Mouse (Mus musculus): ENCODE measurements around the gene Brms1.
"Not testable (repeated sequence)": the region's sequence is repeated elsewhere in the genome, so short reads cannot be mapped to it uniquely, and the experiment has no call there.

The Brms1 gene

GRCm38 (mm10) chr19:5062446-5062845 is 21.3 kb downstream of the Brms1 start:
- no peak for DNase-seq (ENCODE audit: low spot score in 2 of 2)

- no peak for DNase-seq (ENCODE audit: low spot score in 2 of 2)
These were observed 23.9 kb downstream of the Brms1 start for GRCm38 (mm10) chr19:5065104-5065503.

- DNase-seq (ENCODE audit: low spot score in 2 of 2) = no peak
These were observed 26.1 kb downstream of the Brms1 start for GRCm38 (mm10) chr19:5067040-5067799.

GRCm38 (mm10) chr19:5067867-5068569 is 26.9 kb downstream of the Brms1 start, which contains the start of gene Cd248:
Gene Cd248, plus strand, starts transcription at chr19:5068078.
- DNase-seq (ENCODE audit: low spot score in 2 of 2) = no peak

- DNase-seq (ENCODE audit: low spot score in 2 of 2) = no peak
These were observed 27.5 kb downstream of the Brms1 start for GRCm38 (mm10) chr19:5068570-5069234.

- no peak for DNase-seq (ENCODE audit: low spot score in 2 of 2)
These were observed 28.3 kb downstream of the Brms1 start for GRCm38 (mm10) chr19:5069486-5069885.

GRCm38 (mm10) chr19:5069978-5070377 is 28.8 kb downstream of the Brms1 start:
- DNase-seq (ENCODE audit: low spot score in 2 of 2) = no peak

GRCm38 (mm10) chr19:5071077-5071476 is 29.9 kb downstream of the Brms1 start:
- no peak for DNase-seq (ENCODE audit: low spot score in 2 of 2)

- no peak for DNase-seq (ENCODE audit: low spot score in 2 of 2)
These were observed 30.6 kb downstream of the Brms1 start for GRCm38 (mm10) chr19:5071545-5072369.

GRCm38 (mm10) chr19:5072389-5073019 is 31.4 kb downstream of the Brms1 start:
- DNase-seq (ENCODE audit: low spot score in 2 of 2) = no peak

GRCm38 (mm10) chr19:5073028-5073427 is 31.9 kb downstream of the Brms1 start:
- no peak for DNase-seq (ENCODE audit: low spot score in 2 of 2)

GRCm38 (mm10) chr19:5073518-5073917 is 32.4 kb downstream of the Brms1 start:
- DNase-seq (ENCODE audit: low spot score in 2 of 2) = no peak

- no peak for DNase-seq (ENCODE audit: low spot score in 2 of 2)
These were observed 38.1 kb downstream of the Brms1 start for GRCm38 (mm10) chr19:5079279-5079678.

- no peak for DNase-seq (ENCODE audit: low spot score in 2 of 2)
These were observed 40.9 kb downstream of the Brms1 start for GRCm38 (mm10) chr19:5082005-5082404.

GRCm38 (mm10) chr19:5082596-5082995 is 41.4 kb downstream of the Brms1 start:
- peak in 1 of 2 experiments; percentile 14 for DNase-seq (ENCODE audit: low spot score in 2 of 2)

GRCm38 (mm10) chr19:5083961-5084833 is 43.0 kb downstream of the Brms1 start:
- peak in 1 of 2 experiments; percentile 31 for DNase-seq (ENCODE audit: low spot score in 2 of 2)

- DNase-seq (ENCODE audit: low spot score in 2 of 2) = peak in 1 of 2 experiments; percentile 38
These were observed 43.6 kb downstream of the Brms1 start for GRCm38 (mm10) chr19:5084834-5085144.

- DNase-seq (ENCODE audit: low spot score in 2 of 2) = peak in 1 of 2 experiments; percentile 34
These were observed 44.1 kb downstream of the Brms1 start, which contains the start of gene Tmem151a for GRCm38 (mm10) chr19:5085145-5085863. Gene Tmem151a, minus strand, starts transcription at chr19:5085531.

GRCm38 (mm10) chr19:5086533-5086932 is 45.4 kb downstream of the Brms1 start:
- DNase-seq (ENCODE audit: low spot score in 2 of 2) = not testable (repeated sequence)

Measured in left cerebral cortex, adult 9 months (tissue).